Mouse (Mus musculus): Measurements from ENCODE around the gene Dexi. TPM values are rescaled to one million over a fixed set of nuclear protein-coding genes. Genes with fewer than 3 reads are reported as not detected.

Dexi gene
- polyA plus RNA-seq, 1 experiment from 2014 or later: 14.1 TPM

GRCm38 (mm10) chr16:10467391-10468107, 75.3 kb downstream of the Dexi start:
- Histone ChIP-seq H3K4me1 (replicated peaks) (no peaks in the 10 kb centered on the region; the same call in 1 of the 2 replicates), H3K4me2 (replicated peaks) (no peak overlapping the region), H3K9me3 (no peaks in the 10 kb centered on the region), H3K9ac (no peak overlapping the region), H3K36me3 (no peaks in the 10 kb centered on the region), H3K4me3 (replicated peaks) (no peak overlapping the region), H3K27ac (no peak overlapping the region), H3K27me3 (replicated peaks) (no peaks in the 10 kb centered on the region)
- WGBS: 41% methylated on average over 11 of the region's 11 CpGs
- no peak for ATAC-seq

DNA sequence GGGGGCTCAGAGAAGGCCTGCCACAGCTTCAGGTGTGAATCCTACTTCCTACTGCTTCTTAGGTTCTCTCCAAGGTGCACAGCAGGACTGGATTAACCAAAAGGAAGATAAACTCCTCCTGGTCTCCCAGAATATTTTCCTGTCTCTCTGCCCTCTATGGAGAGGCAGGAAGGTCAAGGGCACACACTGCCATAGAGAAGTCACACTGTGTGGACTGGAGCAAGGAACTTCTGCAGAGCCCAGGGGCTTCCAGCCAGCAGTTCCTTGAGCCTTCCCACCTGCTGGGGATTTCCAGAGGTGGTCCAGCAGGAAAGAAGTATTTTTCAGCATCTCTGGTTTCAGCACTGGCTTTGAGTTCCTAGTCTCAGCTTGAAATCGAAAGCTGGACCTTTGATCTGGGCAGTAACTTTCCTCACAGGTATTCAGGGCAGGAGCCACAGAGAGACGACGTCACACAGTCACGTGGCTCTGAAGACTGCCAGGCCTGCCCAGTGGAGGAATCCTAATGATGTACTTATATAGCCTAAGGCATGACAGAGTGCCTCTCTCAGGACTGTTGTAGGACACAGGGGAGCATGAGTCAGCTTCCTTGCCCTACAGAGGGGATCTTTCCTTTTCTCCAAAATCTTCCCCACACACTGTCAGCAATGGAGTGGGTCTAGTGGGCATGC, 77.7 kb downstream of the Dexi start:
- ATAC-seq: peak; percentile 93
- Histone ChIP-seq H3K27me3 (replicated peaks) (no peaks in the 10 kb centered on the region), H3K4me2 (replicated peaks) (no peak overlapping the region), H3K9ac (no peak overlapping the region), H3K4me3 (replicated peaks) (no peak overlapping the region), H3K27ac (no peak overlapping the region), H3K36me3 (no peaks in the 10 kb centered on the region), H3K9me3 (no peaks in the 10 kb centered on the region), H3K4me1 (replicated peaks) (no peaks in the 10 kb centered on the region; the same call in 1 of the 2 replicates)
- 16% methylated on average over 4 of the region's 4 CpGs for WGBS

GRCm38 (mm10) chr16:10461178-10461577, 81.7 kb downstream of the Dexi start:
- H3K27me3 ChIP-seq (replicated peaks): no peaks in the 10 kb centered on the region
- no peak overlapping the region for H3K4me2 ChIP-seq (replicated peaks)
- H3K4me3 ChIP-seq (replicated peaks): no peak overlapping the region
- no peak overlapping the region for H3K9ac ChIP-seq
- H3K36me3 ChIP-seq: no peaks in the 10 kb centered on the region
- 81% methylated on average over 2 of the region's 2 CpGs for WGBS
- H3K27ac ChIP-seq: no peak overlapping the region
- no peaks in the 10 kb centered on the region for H3K9me3 ChIP-seq
- ATAC-seq: no peak
- H3K4me1 ChIP-seq (replicated peaks): no peaks in the 10 kb centered on the region; the same call in 1 of the 2 replicates

- no peak overlapping the region for H3K4me2 ChIP-seq (replicated peaks)
- 0 out of 2 replicates have a peak, but pooled peaks cover 2% of the 10 kb centered on the region for H3K4me1 ChIP-seq (replicated peaks)
- no peaks in the 10 kb centered on the region for H3K27me3 ChIP-seq (replicated peaks)
- no peaks in the 10 kb centered on the region for H3K9me3 ChIP-seq
- peak; percentile 83 for ATAC-seq
- H3K36me3 ChIP-seq: no peaks in the 10 kb centered on the region
- 65% methylated on average over 2 of the region's 2 CpGs for WGBS
- H3K4me3 ChIP-seq (replicated peaks): no peak overlapping the region
- H3K9ac ChIP-seq: no peak overlapping the region
- no peak overlapping the region for H3K27ac ChIP-seq
Measured at GRCm38 (mm10) chr16:10460188-10460587, 82.7 kb downstream of the Dexi start.

- 0 out of 2 replicates have a peak overlapping the region, but pooled peaks have one; percentile 7 for H3K4me2 ChIP-seq (replicated peaks)
- H3K4me1 ChIP-seq (replicated peaks): peaks cover 20% of the 10 kb centered on the region
- H3K9ac ChIP-seq: no peak overlapping the region
- H3K36me3 ChIP-seq: no peaks in the 10 kb centered on the region
- H3K4me3 ChIP-seq (replicated peaks): no peak overlapping the region
- ATAC-seq: peak; percentile 79
- no peaks in the 10 kb centered on the region for H3K9me3 ChIP-seq
- H3K27ac ChIP-seq: no peak overlapping the region; the same call in 1 of the 2 replicates
- no peaks in the 10 kb centered on the region for H3K27me3 ChIP-seq (replicated peaks)
- WGBS: 15% methylated on average over 3 of the region's 3 CpGs
Measured at GRCm38 (mm10) chr16:10454583-10454974, 88.3 kb downstream of the Dexi start.

- Histone ChIP-seq H3K27me3 (replicated peaks) (no peaks in the 10 kb centered on the region), H3K27ac (no peak overlapping the region; the same call in 1 of the 2 replicates), H3K4me3 (replicated peaks) (no peak overlapping the region), H3K9ac (no peak overlapping the region), H3K36me3 (no peaks in the 10 kb centered on the region), H3K4me1 (replicated peaks) (peaks cover 20% of the 10 kb centered on the region), H3K9me3 (no peaks in the 10 kb centered on the region), H3K4me2 (replicated peaks) (0 out of 2 replicates have a peak overlapping the region, but pooled peaks have one; percentile 7)
- ATAC-seq: peak; percentile 60
- WGBS: 57% methylated on average over 6 of the region's 6 CpGs
Measured at GRCm38 (mm10) chr16:10453872-10454582, 88.8 kb downstream of the Dexi start.

Other genes with a start within 250 kb of the Dexi start
- gene Emp2, start 229.1 kb downstream of the Dexi start, polyA plus RNA-seq (2015; fragmentation: Nextera tagmentation; extraction: Ambion mirVana): 20.0 and 20.3 TPM in 2 replicates
- 0.15 and 0.25 TPM in 2 replicates for gene Tekt5, start 147.6 kb downstream of the Dexi start, polyA plus RNA-seq (2015; fragmentation: Nextera tagmentation; extraction: Ambion mirVana)
- 55.4 and 56.6 TPM in 2 replicates for gene Nubp1, start 131.1 kb downstream of the Dexi start, polyA plus RNA-seq (2015; fragmentation: Nextera tagmentation; extraction: Ambion mirVana)
- 7.1 and 9.0 TPM in 2 replicates for gene Tvp23a, start 95.7 kb downstream of the Dexi start, polyA plus RNA-seq (2015; fragmentation: Nextera tagmentation; extraction: Ambion mirVana)
- 0.37 and 0.41 TPM in 2 replicates for gene Ciita, start 63.0 kb downstream of the Dexi start, polyA plus RNA-seq (2015; fragmentation: Nextera tagmentation; extraction: Ambion mirVana)
- 26.8 and 27.2 TPM in 2 replicates for gene Clec16a, start 2.3 kb upstream of the Dexi start, polyA plus RNA-seq (2015; fragmentation: Nextera tagmentation; extraction: Ambion mirVana)
- 5.7 and 6.9 TPM in 2 replicates for gene Socs1, start 242.5 kb upstream of the Dexi start, polyA plus RNA-seq (2015; fragmentation: Nextera tagmentation; extraction: Ambion mirVana)
- gene Tnp2, start 245.6 kb upstream of the Dexi start, polyA plus RNA-seq (2015; fragmentation: Nextera tagmentation; extraction: Ambion mirVana): not detected in 2 replicates
- not detected in 2 replicates for gene Prm3, start 247.9 kb upstream of the Dexi start, polyA plus RNA-seq (2015; fragmentation: Nextera tagmentation; extraction: Ambion mirVana)